Mouse (Mus musculus): ENCODE measurements around the gene 4930505A04Rik.

GRCm38 (mm10) chr11:30483286-30483685, 11.7 kb upstream of the 4930505A04Rik start:
- TF ChIP-seq CTCF (IDR thresholded peaks at IDR 0.05; ENCODE audit: control insufficient read depth, insufficient read depth, insufficient read length) (no peak), FOSL1 (IDR thresholded peaks at IDR 0.05; ENCODE audit: insufficient read depth, low read length, poor library complexity, severe bottlenecking) (no peak), MAX (IDR thresholded peaks at IDR 0.05) (no peak)
